Mouse (Mus musculus): ENCODE measurements at regions not wholly inside any gene's neighbourhood (a gene's known extent, or its start where the extent isn't known, plus 50 kb on each side); places are given as distances from the start of the nearest gene placed in this dataset.

DNA sequence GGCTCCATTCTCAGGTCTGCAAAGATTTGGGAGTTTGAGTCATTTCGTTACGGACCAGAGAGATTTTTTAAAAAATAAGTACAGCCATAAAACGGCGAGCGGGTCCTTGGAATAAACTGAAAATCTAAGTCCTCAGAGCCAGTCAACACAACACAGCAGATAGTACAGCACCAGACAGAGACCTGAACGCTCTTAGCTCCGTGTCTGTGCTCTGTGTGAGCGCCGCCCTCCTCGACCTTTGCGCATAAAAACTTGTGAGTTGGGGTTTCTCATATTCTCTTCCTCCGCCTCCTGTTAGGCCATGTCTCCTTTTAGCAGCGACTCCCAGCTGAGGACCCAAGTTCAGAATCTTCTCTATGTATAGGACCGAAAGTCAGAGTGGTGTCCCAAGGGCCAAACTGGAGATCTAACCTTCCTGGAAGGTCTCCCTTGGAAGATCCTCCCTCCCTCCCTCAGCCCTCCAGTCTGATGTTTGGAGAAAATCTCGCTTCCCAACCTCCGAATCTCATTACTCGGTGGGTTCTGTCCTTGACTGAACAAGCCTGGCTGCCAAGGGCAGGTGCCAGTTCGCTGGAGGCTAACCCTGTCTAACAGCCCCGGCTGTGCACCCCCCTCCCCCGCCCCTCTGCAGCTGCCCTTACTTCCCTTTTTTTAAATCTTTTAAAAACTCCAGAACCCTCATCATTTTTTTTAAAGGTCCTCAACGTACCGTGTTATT is 314.0 kb downstream of the Parp8 start:
- TF ChIP-seq RAD21 (IDR thresholded peaks at IDR 0.05; ENCODE audit: low read depth, low read length) (no peak), ZMIZ1 (IDR thresholded peaks at IDR 0.05; ENCODE audit: low read depth, low read length) (no peak), HCFC1 (IDR thresholded peaks at IDR 0.05; ENCODE audit: low read depth, low read length) (no peak), EP300 (IDR thresholded peaks at IDR 0.05; ENCODE audit: low read length) (no peak), TCF12 (IDR thresholded peaks at IDR 0.05; ENCODE audit: low read depth, low read length) (peak; percentile 46; the same call in 1 of the 2 replicates)

Data from CH12.LX (cell line).